Mouse (Mus musculus): ENCODE measurements at regions not wholly inside any gene's neighbourhood (a gene's known extent, or its start where the extent isn't known, plus 50 kb on each side); places are given as distances from the start of the nearest gene placed in this dataset.

GRCm38 (mm10) chr17:52084455-52084854 lies 251.4 kb upstream of the Satb1 start:
- Histone ChIP-seq H3K4me1 (replicated peaks; ENCODE audit: control insufficient read depth, insufficient read depth, low read length) (no peaks in the 10 kb centered on the region), H3K27me3 (ENCODE audit: control insufficient read depth, insufficient read depth, low read length) (no peaks in the 10 kb centered on the region), H3K9ac (no peak overlapping the region)

GRCm38 (mm10) chr17:52079316-52079715 lies 246.2 kb upstream of the Satb1 start:
- H3K9me3 ChIP-seq (ENCODE audit: control insufficient read depth, low read length): no peaks in the 10 kb centered on the region
- H3K9ac ChIP-seq: no peak overlapping the region
- no peak for DNase-seq (ENCODE audit: low spot score)
- no peaks in the 10 kb centered on the region for H3K4me1 ChIP-seq (replicated peaks; ENCODE audit: control insufficient read depth, insufficient read depth, low read length)
- no peak overlapping the region for H3K4me2 ChIP-seq (replicated peaks)
- H3K27me3 ChIP-seq (ENCODE audit: control insufficient read depth, insufficient read depth, low read length): no peaks in the 10 kb centered on the region
- no peak overlapping the region for H3K4me3 ChIP-seq (replicated peaks; ENCODE audit: low read length)
- ATAC-seq (ENCODE audit: low FRiP score): no peak
- H3K27ac ChIP-seq: no peak overlapping the region
- 83% methylated on average over 7 of the region's 7 CpGs for WGBS
- no peaks in the 10 kb centered on the region for H3K36me3 ChIP-seq (replicated peaks; ENCODE audit: control insufficient read depth, insufficient read depth)

More at GRCm38 (mm10) chr17:52084455-52084854, 251.4 kb upstream of the Satb1 start:
- H3K9me3 ChIP-seq (ENCODE audit: control insufficient read depth, low read length): no peaks in the 10 kb centered on the region
- H3K4me2 ChIP-seq (replicated peaks): no peak overlapping the region
- WGBS: 60% methylated on average over 2 of the region's 2 CpGs
- ATAC-seq (ENCODE audit: low FRiP score): no peak
- H3K36me3 ChIP-seq (replicated peaks; ENCODE audit: control insufficient read depth, insufficient read depth): no peaks in the 10 kb centered on the region
- no peak overlapping the region for H3K4me3 ChIP-seq (replicated peaks; ENCODE audit: low read length)
- H3K27ac ChIP-seq: no peak overlapping the region
- no peak for DNase-seq (ENCODE audit: low spot score)

GRCm38 (mm10) chr17:52078496-52078895 lies 245.4 kb upstream of the Satb1 start:
- DNase-seq (ENCODE audit: low spot score): no peak
- Histone ChIP-seq H3K4me2 (replicated peaks) (no peak overlapping the region), H3K27ac (no peak overlapping the region), H3K9me3 (ENCODE audit: control insufficient read depth, low read length) (no peaks in the 10 kb centered on the region), H3K4me3 (replicated peaks; ENCODE audit: low read length) (no peak overlapping the region), H3K36me3 (replicated peaks; ENCODE audit: control insufficient read depth, insufficient read depth) (no peaks in the 10 kb centered on the region), H3K27me3 (ENCODE audit: control insufficient read depth, insufficient read depth, low read length) (no peaks in the 10 kb centered on the region), H3K4me1 (replicated peaks; ENCODE audit: control insufficient read depth, insufficient read depth, low read length) (no peaks in the 10 kb centered on the region), H3K9ac (no peak overlapping the region)
- WGBS: 65% methylated on average over 8 of the region's 8 CpGs
- ATAC-seq (ENCODE audit: low FRiP score): no peak; the same call in 1 of the 2 replicates

GRCm38 (mm10) chr17:52077951-52078350 lies 244.9 kb upstream of the Satb1 start:
- Histone ChIP-seq H3K9ac (no peak overlapping the region), H3K27ac (no peak overlapping the region), H3K4me2 (replicated peaks) (no peak overlapping the region), H3K36me3 (replicated peaks; ENCODE audit: control insufficient read depth, insufficient read depth) (no peaks in the 10 kb centered on the region), H3K4me1 (replicated peaks; ENCODE audit: control insufficient read depth, insufficient read depth, low read length) (no peaks in the 10 kb centered on the region), H3K9me3 (ENCODE audit: control insufficient read depth, low read length) (no peaks in the 10 kb centered on the region), H3K4me3 (replicated peaks; ENCODE audit: low read length) (no peak overlapping the region), H3K27me3 (ENCODE audit: control insufficient read depth, insufficient read depth, low read length) (no peaks in the 10 kb centered on the region)
- no peak for DNase-seq (ENCODE audit: low spot score)
- ATAC-seq (ENCODE audit: low FRiP score): no peak
- 93% methylated on average over 4 of the region's 4 CpGs for WGBS

GRCm38 (mm10) chr17:52076746-52077145 lies 243.7 kb upstream of the Satb1 start:
- no peak overlapping the region for H3K27ac ChIP-seq
- DNase-seq (ENCODE audit: low spot score): no peak
- ATAC-seq (ENCODE audit: low FRiP score): no peak
- H3K4me3 ChIP-seq (replicated peaks; ENCODE audit: low read length): no peak overlapping the region
- no peaks in the 10 kb centered on the region for H3K27me3 ChIP-seq (ENCODE audit: control insufficient read depth, insufficient read depth, low read length)
- H3K4me2 ChIP-seq (replicated peaks): no peak overlapping the region
- 80% methylated on average over 2 of the region's 2 CpGs for WGBS
- H3K36me3 ChIP-seq (replicated peaks; ENCODE audit: control insufficient read depth, insufficient read depth): no peaks in the 10 kb centered on the region
- H3K9ac ChIP-seq: no peak overlapping the region
- H3K9me3 ChIP-seq (ENCODE audit: control insufficient read depth, low read length): no peaks in the 10 kb centered on the region
- no peaks in the 10 kb centered on the region for H3K4me1 ChIP-seq (replicated peaks; ENCODE audit: control insufficient read depth, insufficient read depth, low read length)

- H3K36me3 ChIP-seq (replicated peaks; ENCODE audit: control insufficient read depth, insufficient read depth): no peaks in the 10 kb centered on the region
- WGBS: 93% methylated on average over 2 of the region's 2 CpGs
- H3K27me3 ChIP-seq (ENCODE audit: control insufficient read depth, insufficient read depth, low read length): no peaks in the 10 kb centered on the region
- ATAC-seq (ENCODE audit: low FRiP score): no peak
- no peaks in the 10 kb centered on the region for H3K4me1 ChIP-seq (replicated peaks; ENCODE audit: control insufficient read depth, insufficient read depth, low read length)
- H3K4me2 ChIP-seq (replicated peaks): no peak overlapping the region
- no peaks in the 10 kb centered on the region for H3K9me3 ChIP-seq (ENCODE audit: control insufficient read depth, low read length)
- H3K4me3 ChIP-seq (replicated peaks; ENCODE audit: low read length): no peak overlapping the region
- DNase-seq (ENCODE audit: low spot score): no peak
- H3K27ac ChIP-seq: no peak overlapping the region
- H3K9ac ChIP-seq: no peak overlapping the region
Measured at GRCm38 (mm10) chr17:52067721-52068120, 234.6 kb upstream of the Satb1 start.

- no peak overlapping the region for H3K4me2 ChIP-seq (replicated peaks)
- no peak overlapping the region for H3K9ac ChIP-seq
- no peaks in the 10 kb centered on the region for H3K36me3 ChIP-seq (replicated peaks; ENCODE audit: control insufficient read depth, insufficient read depth)
- no peak for ATAC-seq (ENCODE audit: low FRiP score)
- no peak overlapping the region for H3K4me3 ChIP-seq (replicated peaks; ENCODE audit: low read length)
- no peaks in the 10 kb centered on the region for H3K27me3 ChIP-seq (ENCODE audit: control insufficient read depth, insufficient read depth, low read length)
- no peak overlapping the region for H3K27ac ChIP-seq
- DNase-seq (ENCODE audit: low spot score): no peak
- no peaks in the 10 kb centered on the region for H3K4me1 ChIP-seq (replicated peaks; ENCODE audit: control insufficient read depth, insufficient read depth, low read length)
- 93% methylated on average over 5 of the region's 5 CpGs for WGBS
- no peaks in the 10 kb centered on the region for H3K9me3 ChIP-seq (ENCODE audit: control insufficient read depth, low read length)
Measured at GRCm38 (mm10) chr17:52064618-52065017, 231.5 kb upstream of the Satb1 start.

GRCm38 (mm10) chr17:52063121-52063520 lies 230.0 kb upstream of the Satb1 start:
- H3K4me3 ChIP-seq (replicated peaks; ENCODE audit: low read length): no peak overlapping the region
- no peaks in the 10 kb centered on the region for H3K36me3 ChIP-seq (replicated peaks; ENCODE audit: control insufficient read depth, insufficient read depth)
- DNase-seq (ENCODE audit: low spot score) (no peak), ATAC-seq (ENCODE audit: low FRiP score) (no peak)
- H3K27ac ChIP-seq: no peak overlapping the region
- no peak overlapping the region for H3K4me2 ChIP-seq (replicated peaks)
- H3K27me3 ChIP-seq (ENCODE audit: control insufficient read depth, insufficient read depth, low read length): no peaks in the 10 kb centered on the region
- no peaks in the 10 kb centered on the region for H3K4me1 ChIP-seq (replicated peaks; ENCODE audit: control insufficient read depth, insufficient read depth, low read length)
- no peaks in the 10 kb centered on the region for H3K9me3 ChIP-seq (ENCODE audit: control insufficient read depth, low read length)
- no peak overlapping the region for H3K9ac ChIP-seq
- 86% methylated on average over 4 of the region's 4 CpGs for WGBS

- H3K36me3 ChIP-seq (replicated peaks; ENCODE audit: control insufficient read depth, insufficient read depth): no peaks in the 10 kb centered on the region
- no peaks in the 10 kb centered on the region for H3K9me3 ChIP-seq (ENCODE audit: control insufficient read depth, low read length)
- H3K27me3 ChIP-seq (ENCODE audit: control insufficient read depth, insufficient read depth, low read length): no peaks in the 10 kb centered on the region
- H3K4me3 ChIP-seq (replicated peaks; ENCODE audit: low read length): no peak overlapping the region
- ATAC-seq (ENCODE audit: low FRiP score): no peak
- H3K4me1 ChIP-seq (replicated peaks; ENCODE audit: control insufficient read depth, insufficient read depth, low read length): no peaks in the 10 kb centered on the region
- WGBS: 85% methylated on average over 11 of the region's 11 CpGs
- DNase-seq (ENCODE audit: low spot score): no peak
- no peak overlapping the region for H3K27ac ChIP-seq
- H3K9ac ChIP-seq: no peak overlapping the region
- no peak overlapping the region for H3K4me2 ChIP-seq (replicated peaks)
Measured at GRCm38 (mm10) chr17:52062096-52062665, 229.1 kb upstream of the Satb1 start.

GRCm38 (mm10) chr17:52036479-52036878 lies 203.4 kb upstream of the Satb1 start:
- ATAC-seq (ENCODE audit: low FRiP score) (no peak), DNase-seq (ENCODE audit: low spot score) (no peak)
- H3K4me3 ChIP-seq (replicated peaks; ENCODE audit: low read length): no peak overlapping the region
- no peak overlapping the region for H3K27ac ChIP-seq
- H3K9ac ChIP-seq: no peak overlapping the region
- no peak overlapping the region for H3K4me2 ChIP-seq (replicated peaks)
- no peaks in the 10 kb centered on the region for H3K4me1 ChIP-seq (replicated peaks; ENCODE audit: control insufficient read depth, insufficient read depth, low read length)
- H3K27me3 ChIP-seq (ENCODE audit: control insufficient read depth, insufficient read depth, low read length): no peaks in the 10 kb centered on the region
- no peaks in the 10 kb centered on the region for H3K36me3 ChIP-seq (replicated peaks; ENCODE audit: control insufficient read depth, insufficient read depth)
- no peaks in the 10 kb centered on the region for H3K9me3 ChIP-seq (ENCODE audit: control insufficient read depth, low read length)
- 91% methylated on average over 4 of the region's 4 CpGs for WGBS
